Mouse (Mus musculus) myocyte (in vitro differentiated cells): ENCODE data around the gene Sh3pxd2a.

Source experiments
- E2F4 ChIP-seq: IDR thresholded peaks from one replicate; pipeline ENCODE4 v1.6.1; 2011; ENCODE audit warnings: mild to moderate bottlenecking, control low read depth, moderate library complexity; ENCODE audit not compliant: insufficient read depth
- POLR2A ChIP-seq: IDR thresholded peaks from one replicate; pipeline ENCODE4 v1.6.1; 2011; ENCODE audit warnings: low read depth, mild to moderate bottlenecking, control low read depth, moderate library complexity; ENCODE audit not compliant: insufficient read length
- POLR2AphosphoS2 ChIP-seq: IDR thresholded peaks from one replicate; pipeline ENCODE4 v1.6.1; 2011; ENCODE audit warnings: low read depth, control low read depth; ENCODE audit not compliant: insufficient read length

- TF ChIP-seq POLR2AphosphoS2 (no peak), E2F4 (no peak), POLR2A (no peak)
Observed at GRCm38 (mm10) chr19:47473453-47473852, 9.3 kb upstream of the Sh3pxd2a start.
